Mouse (Mus musculus): ENCODE data around the gene Smchd1.
"Not testable (repeated sequence)": the region's sequence is repeated elsewhere in the genome, so short reads cannot be mapped to it uniquely, and the experiment has no call there.

The Smchd1 gene

GRCm38 (mm10) chr17:71444718-71445117, 30.4 kb downstream of the Smchd1 start:
- no peak for DNase-seq

DNA sequence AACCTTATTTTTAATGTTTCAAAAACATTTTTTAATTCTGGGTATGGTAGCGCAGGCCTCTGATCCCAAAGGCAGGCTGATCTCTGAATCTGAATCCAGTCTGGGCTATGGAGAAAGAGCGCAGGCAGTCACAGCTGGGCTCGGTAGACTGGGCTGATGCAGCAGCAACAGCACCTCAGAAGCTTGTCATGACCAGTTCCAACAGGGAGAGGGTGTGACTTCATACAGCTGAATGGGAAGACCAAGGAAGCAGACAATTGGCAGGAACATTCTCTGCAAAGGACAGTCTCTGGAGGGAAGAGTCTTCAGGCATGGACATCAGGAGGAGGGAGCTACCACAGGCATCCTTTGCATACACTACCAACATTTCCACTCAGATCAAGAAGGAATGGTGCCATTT, 31.0 kb downstream of the Smchd1 start:
- no peak for DNase-seq

GRCm38 (mm10) chr17:71443273-71443672, 31.9 kb downstream of the Smchd1 start:
- DNase-seq, result no peak

DNA sequence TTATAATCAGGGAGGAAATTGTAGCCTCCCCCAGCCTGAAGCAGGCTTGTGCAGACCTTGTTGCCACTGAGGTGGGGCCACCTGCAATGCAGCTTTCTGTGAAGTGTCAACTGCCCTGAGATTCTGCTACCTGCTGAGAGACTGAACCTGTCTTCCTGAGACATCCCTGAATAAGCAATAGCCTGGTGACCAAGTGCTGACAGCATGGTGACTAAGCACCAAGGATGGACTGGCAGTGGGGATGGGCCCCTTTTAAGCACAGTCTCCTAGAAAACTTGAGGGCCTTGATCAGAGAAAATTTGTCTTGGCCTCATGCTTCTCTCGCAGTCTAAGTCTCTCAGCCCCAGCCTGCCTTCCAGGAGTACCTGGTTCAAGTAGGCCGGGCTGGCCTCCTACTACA, 52.6 kb downstream of the Smchd1 start:
- DNase-seq, result not testable (repeated sequence)

DNA sequence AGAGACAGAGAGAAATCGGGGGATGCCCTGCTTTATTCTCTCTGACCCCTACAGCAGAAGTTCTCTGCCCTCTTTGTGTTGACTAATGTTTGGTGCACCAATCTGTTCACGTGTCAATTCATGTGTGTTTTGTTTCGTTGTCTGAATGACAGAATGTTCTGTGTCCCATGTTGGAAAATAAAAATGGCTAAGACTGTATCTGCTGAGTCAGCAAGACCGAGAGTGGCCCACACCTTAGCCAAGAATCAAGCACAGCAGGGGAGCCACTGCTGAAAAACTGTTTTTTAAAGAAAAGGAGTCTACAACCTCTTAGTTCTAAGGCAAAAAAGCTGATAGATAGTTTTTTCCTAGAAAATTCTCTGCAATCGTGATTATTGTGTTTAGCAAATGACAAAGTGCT, 55.7 kb downstream of the Smchd1 start:
- not testable (repeated sequence) for DNase-seq

DNA sequence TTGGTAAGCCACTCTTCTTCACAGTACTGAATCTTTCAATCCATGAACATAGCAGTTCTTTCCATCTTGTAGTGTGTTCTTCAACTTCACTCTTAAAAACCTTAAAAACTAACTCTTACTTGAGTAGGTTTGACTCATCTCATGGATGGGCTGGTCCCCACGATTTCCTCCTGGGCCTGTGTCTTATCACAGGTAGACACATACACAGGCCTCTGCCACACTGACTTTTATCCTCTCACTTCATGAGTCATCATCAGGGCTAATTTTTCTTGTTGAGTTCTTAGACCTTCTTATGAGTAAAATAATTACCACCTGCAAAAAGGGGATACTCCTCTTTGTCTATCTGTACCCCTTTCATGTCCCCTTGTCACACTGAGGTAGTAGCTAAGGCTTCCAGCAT, 58.1 kb downstream of the Smchd1 start:
- no peak for DNase-seq

GRCm38 (mm10) chr17:71387401-71387800, 87.7 kb downstream of the Smchd1 start:
- DNase-seq, result no peak

GRCm38 (mm10) chr17:71380346-71380745, 94.8 kb downstream of the Smchd1 start:
- no peak for DNase-seq

DNA sequence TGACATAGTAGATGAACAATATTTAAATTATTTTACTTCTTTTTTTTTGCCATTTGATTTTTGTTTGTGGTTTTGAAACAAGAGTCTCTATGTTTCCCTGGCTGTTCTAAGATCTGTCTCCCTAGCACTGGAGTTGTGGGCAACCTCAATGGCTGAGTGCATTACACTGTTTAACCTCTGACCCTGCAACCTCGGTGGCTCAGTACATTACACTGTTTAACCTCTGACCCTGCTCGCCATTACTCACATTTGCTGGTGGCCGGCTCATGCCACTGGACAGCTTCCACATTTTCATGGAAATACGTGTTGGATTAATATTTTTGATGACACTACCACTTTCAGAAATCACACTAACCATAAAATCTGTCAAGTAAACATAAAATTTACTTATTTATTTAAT, 97.2 kb downstream of the Smchd1 start:
- no peak for DNase-seq

DNA sequence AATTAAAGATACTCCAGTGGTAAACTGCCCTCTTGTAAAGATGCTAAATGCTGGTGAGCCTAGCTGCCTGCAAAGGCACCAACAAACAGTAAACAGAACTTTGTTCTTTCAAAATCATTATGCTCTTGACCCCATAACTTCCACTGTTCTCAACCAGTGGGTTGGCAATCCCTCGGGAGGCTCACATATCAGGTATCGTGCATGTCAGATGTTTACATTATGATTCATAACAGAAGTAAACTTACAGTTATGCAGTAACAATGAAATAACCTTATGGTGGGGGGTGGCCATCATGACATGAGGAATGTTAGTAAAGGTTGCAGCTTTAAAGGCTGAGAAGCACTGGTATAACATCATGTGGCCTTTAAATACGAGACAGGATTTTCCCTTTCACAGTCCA, 119.6 kb downstream of the Smchd1 start:
- no peak for DNase-seq

- no peak for DNase-seq
Measured at GRCm38 (mm10) chr17:71354205-71354604, 120.9 kb downstream of the Smchd1 start.

DNA sequence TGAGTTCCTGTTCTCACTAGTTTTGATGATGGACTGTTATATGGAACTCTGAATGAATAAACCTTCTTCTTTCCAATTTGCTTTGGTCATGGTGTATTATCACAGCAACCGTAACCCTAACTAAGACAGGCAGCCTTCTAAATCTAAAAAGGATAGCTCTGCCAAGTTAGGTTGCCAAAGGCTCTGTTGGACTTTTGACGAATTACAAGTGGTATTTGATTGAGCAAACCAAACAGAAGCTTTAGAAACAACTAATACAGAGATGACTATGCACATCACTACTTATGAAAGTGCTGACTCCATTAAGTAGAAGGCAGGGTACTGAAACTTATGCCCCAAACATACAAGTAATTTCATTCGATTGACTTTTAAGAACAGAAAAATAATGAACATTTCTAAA, 127.0 kb downstream of the Smchd1 start:
- DNase-seq, result no peak

DNA sequence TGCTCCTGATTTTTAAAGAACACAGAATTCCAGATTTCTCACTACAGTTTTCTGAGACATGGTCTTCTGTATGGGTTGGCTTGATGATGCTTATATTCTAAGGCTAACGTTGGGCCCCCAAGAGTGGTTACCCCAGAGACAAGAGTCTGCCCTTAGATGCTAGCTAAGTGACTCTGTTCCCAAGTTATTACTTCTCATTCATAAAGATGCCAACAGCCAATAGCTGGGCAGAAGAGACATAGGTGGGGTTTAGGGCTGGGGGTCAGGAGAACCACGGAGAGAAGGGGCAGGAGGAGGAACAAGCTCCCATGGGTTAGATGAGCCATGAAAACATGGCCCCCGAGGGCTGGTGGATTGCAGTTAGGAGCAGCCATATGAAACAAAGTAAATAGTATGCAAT, 133.1 kb downstream of the Smchd1 start:
- no peak for DNase-seq

GRCm38 (mm10) chr17:71338627-71339026, 136.5 kb downstream of the Smchd1 start:
- DNase-seq, result no peak

GRCm38 (mm10) chr17:71337546-71337945, 137.6 kb downstream of the Smchd1 start:
- DNase-seq, result no peak

GRCm38 (mm10) chr17:71336421-71336820, 138.7 kb downstream of the Smchd1 start:
- DNase-seq, result no peak

DNA sequence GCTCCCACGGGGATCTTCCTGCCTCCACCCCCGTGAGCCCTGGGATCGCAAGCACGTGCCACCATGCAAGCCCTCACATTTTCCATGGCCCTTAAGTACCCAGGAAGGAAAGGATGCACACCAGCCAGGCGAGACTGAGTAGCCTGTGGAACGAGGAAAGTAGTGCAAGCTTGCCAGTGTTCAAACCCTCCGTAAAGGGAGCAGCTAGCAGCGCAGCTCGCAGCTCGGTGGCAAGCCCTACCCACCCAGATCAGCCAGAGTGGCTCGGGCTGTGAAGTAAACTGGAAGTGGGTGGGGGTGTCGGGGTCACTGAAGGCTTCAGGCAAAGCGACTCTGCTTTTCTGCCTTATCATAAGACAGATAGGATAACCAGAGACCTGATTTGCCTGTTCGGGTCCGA, 142.8 kb downstream of the Smchd1 start:
- no peak for DNase-seq

DNA sequence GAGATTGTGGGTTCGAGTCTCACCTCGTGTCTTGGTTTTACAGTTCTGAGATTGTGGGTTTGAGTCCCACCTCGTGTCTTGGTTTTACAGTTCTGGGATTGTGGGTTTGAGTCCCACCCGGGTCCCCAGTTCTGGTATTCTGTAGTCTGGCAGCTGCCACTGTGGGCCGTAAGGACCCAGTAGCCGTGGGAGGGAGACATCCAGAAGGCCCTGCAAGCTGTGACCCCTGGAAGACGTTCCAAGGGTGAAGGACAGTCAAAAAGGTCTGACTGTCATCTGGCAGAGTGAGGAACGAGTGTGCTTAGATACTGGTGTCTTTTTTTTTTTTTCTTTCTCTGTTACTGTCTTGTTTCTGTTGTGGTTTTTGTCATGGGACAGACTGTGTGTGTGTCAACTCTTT, 154.4 kb downstream of the Smchd1 start:
- DNase-seq, result not testable (repeated sequence)

- DNase-seq, result no peak
Measured at GRCm38 (mm10) chr17:71319361-71319760, 155.8 kb downstream of the Smchd1 start.

DNA sequence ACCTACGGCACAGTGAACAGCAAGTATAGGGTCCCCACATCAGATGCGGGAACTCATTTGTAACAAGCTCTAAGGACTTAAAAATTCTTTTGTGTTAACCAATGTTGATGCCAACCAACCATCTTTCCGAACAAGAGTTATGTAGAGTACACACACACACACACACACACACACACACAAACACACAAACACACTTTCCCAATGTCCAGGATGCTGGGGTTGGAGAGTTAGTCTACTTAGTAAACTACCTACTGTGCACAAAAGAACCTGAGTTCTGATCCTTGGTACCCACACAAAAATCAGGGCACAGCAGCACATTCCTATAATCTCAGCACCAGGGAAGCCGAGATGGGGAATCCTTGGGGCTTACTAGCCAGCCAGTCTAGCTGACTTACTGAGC, 157.6 kb downstream of the Smchd1 start:
- DNase-seq, result no peak

DNA sequence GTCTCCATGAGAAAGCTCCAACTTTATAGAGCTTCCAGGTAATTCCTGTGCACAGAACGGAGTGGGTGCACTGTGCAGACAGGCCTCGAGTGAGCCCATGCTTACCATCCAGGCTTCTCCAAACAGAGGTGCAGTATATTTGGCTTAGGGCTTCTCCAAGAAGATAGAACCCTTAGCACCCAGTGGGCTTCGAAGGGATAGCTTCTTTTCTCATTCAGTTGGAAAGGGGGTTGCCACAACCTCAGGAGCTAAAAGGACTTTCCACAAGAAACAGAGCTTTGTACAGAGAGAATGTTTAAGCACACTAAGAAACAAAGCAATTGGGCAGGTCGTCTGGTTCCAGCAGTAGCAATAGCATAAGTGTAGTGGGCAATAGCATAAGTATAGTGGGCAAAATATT, 160.8 kb downstream of the Smchd1 start:
- no peak for DNase-seq

DNA sequence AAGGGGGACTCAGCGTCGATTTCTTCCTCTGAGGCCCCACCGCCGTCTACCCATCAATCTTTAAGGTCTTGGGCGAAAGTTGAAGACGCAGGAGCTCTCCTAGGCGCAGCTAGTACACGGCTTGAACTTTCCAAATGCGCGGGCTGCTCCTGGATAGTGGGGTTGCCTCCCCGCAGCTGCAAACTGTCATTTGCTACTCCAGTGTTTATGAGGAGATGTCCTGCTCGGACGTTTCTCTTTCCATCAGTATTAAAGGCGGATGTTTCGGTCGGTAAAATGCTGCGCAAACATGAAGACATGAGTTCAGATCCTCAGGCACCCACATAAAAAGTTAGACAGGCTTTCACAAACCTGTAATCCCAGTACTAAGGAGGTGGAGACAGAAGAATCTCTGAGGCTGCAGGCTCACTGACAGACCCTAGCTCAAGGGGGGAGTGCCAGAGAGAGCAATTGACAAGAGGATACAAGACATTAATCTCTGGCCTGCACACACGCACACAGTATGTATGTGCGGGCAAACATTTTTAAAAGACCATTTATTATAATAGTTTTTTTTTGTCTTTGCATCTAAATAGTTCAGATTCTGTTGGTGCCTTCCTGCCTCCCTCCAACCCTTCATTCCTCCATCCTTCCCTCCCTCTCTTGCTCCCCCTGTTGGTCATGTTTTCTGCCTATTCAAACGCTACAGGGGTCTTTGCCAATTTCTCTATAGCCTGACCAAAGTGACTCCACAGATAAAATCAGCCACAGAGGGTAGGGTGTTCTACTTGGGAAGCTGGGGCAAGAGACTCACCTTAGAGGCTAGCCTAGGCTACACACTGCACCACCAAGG, 163.6 kb downstream of the Smchd1 start, which contains the start of gene Emilin2:
TSS of gene Emilin2 (minus strand) at position 639 of the 832 bp plus-strand sequence.
- no peak for DNase-seq

DNA sequence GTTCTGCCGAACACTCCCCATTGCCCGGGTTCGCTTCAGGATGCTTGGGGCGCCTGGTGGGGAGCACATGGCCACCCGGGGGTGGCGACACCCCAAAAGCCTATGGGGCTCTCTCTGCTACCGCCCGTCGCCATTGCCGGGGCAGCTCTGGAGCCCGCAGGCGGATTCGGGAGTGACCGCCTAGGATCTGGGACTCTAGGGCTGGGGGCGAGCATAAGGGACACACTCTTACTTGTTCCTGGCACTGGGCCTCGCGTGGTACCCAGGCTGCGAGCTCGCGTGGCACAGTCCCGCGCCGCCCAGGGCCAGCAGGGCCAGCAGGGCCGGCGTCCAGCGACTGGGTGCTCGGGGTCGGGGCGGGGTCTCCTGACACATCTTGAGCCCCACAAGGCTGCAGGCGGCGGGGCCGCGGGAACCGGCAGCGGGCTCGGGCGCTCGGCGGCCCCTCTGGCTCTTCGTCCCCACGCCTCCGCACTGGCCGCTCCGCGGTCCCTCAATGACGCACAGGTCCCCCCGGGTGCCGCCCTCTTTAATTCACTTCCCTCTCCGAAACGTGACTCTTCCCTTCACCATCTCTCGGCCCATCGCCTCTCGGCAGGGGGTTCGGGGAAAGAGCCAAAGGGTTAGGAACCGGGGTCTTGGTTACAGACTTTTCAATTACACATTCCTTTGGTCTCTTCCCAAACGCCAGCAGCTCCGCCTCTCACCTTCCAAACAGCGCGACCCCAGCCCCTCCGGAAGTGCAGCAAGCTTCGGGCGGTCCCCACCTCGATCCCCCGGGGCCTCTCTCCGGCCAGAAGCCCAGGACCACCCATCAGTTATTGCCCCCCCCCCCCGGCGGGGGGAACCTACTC, 164.4 kb downstream of the Smchd1 start:
- no peak for DNase-seq
